Mouse (Mus musculus) right cerebral cortex, postnatal 25 days (tissue): ENCODE results near the gene Txk.

Experiments
- DNase-seq: peaks from one replicate; pipeline ENCODE4 v3.0.0; 2022

Gene Txk

GRCm38 (mm10) chr5:72674994-72675542 is 77.5 kb downstream of the Txk start:
- no peak for DNase-seq

GRCm38 (mm10) chr5:72671017-72671699 is 81.4 kb downstream of the Txk start:
- no peak for DNase-seq

GRCm38 (mm10) chr5:72668351-72668750 is 84.2 kb downstream of the Txk start:
- DNase-seq, result no peak

GRCm38 (mm10) chr5:72666428-72666827 is 86.1 kb downstream of the Txk start:
- no peak for DNase-seq

GRCm38 (mm10) chr5:72665281-72665680 is 87.3 kb downstream of the Txk start:
- peak; percentile 17 for DNase-seq

GRCm38 (mm10) chr5:72664854-72665253 is 87.7 kb downstream of the Txk start:
- no peak for DNase-seq

GRCm38 (mm10) chr5:72664126-72664525 is 88.5 kb downstream of the Txk start:
- DNase-seq, result no peak

- no peak for DNase-seq
Observed at GRCm38 (mm10) chr5:72661051-72661781, 91.4 kb downstream of the Txk start.

- no peak for DNase-seq
Observed at GRCm38 (mm10) chr5:72658375-72658774, 94.2 kb downstream of the Txk start.

- no peak for DNase-seq
Observed at GRCm38 (mm10) chr5:72656270-72656791, 96.2 kb downstream of the Txk start.

- no peak for DNase-seq
Observed at GRCm38 (mm10) chr5:72653068-72653674, 99.4 kb downstream of the Txk start.

- DNase-seq, result no peak
Observed at GRCm38 (mm10) chr5:72648987-72649735, 103.4 kb downstream of the Txk start.

- DNase-seq, result no peak
Observed at GRCm38 (mm10) chr5:72647958-72648595, 104.5 kb downstream of the Txk start.

GRCm38 (mm10) chr5:72647418-72647907 is 105.1 kb downstream of the Txk start, which contains the start of gene Nipal1:
Gene Nipal1 (plus strand): TSS chr5:72647795.
- peak; percentile 21 for DNase-seq

- no peak for DNase-seq
Observed at GRCm38 (mm10) chr5:72646996-72647395, 105.6 kb downstream of the Txk start.

- no peak for DNase-seq
Observed at GRCm38 (mm10) chr5:72646131-72646530, 106.4 kb downstream of the Txk start.
